Mouse (Mus musculus) limb, embryonic 12.5 days (tissue): ENCODE data around the gene Icos. TPM values are rescaled to one million over a fixed set of nuclear protein-coding genes. Genes with fewer than 3 reads are reported as not detected.

ENCODE experiments used
- ATAC-seq: fragments of 200-750 bp; cut with Nextera tagmentation; 2 replicates; pipeline ENCODE4 v1.8.0; 2017; ENCODE audit warnings: low read depth, moderate TSS enrichment; ENCODE audit not compliant: insufficient number of reproducible peaks, insufficient read depth, low FRiP score, low TSS enrichment
- H3K27ac ChIP-seq: fragments of 300-500 bp; sonication (generic); 2 replicates; pipeline ENCODE4 v1.5.1; 2016; ENCODE audit warnings: mild to moderate bottlenecking, moderate library complexity
- H3K27me3 ChIP-seq: fragments of 300-500 bp; sonication (generic); 2 replicates; pipeline ENCODE4 v1.6.1; 2016; ENCODE audit warnings: mild to moderate bottlenecking, moderate library complexity
- H3K36me3 ChIP-seq: fragments of 300-500 bp; sonication (generic); 2 replicates; pipeline ENCODE4 v1.6.1; 2016; ENCODE audit warnings: mild to moderate bottlenecking, moderate library complexity
- H3K4me1 ChIP-seq: fragments of 300-500 bp; sonication (generic); replicated peaks from 2 replicates; pipeline ENCODE4 v1.6.1; 2016
- H3K4me2 ChIP-seq: fragments of 300-500 bp; sonication (generic); 2 replicates; pipeline ENCODE4 v1.6.1; 2016; ENCODE audit warnings: mild to moderate bottlenecking, moderate library complexity
- H3K4me3 ChIP-seq: fragments of 300-500 bp; sonication (generic); replicated peaks from 2 replicates; pipeline ENCODE4 v1.5.1; 2016; ENCODE audit warnings: mild to moderate bottlenecking
- H3K9ac ChIP-seq: fragments of 300-500 bp; sonication (generic); replicated peaks from 2 replicates; pipeline ENCODE4 v1.6.1; 2016; ENCODE audit warnings: mild to moderate bottlenecking, moderate library complexity
- H3K9me3 ChIP-seq: fragments of 300-500 bp; sonication (generic); 2 replicates; pipeline ENCODE4 v1.6.1; 2016; ENCODE audit warnings: mild to moderate bottlenecking, moderate library complexity
- WGBS: fragments of 180-500 bp; shearing (Covaris S2); methylation state at CpG from one replicate; pipeline ENCODE4 v1.1.7; 2016; 5-methylcytosine and 5-hydroxymethylcytosine counted together
- polyA plus RNA-seq: library from polyadenylated mRNA; unstranded; fragments of >200 nt; fragmentation: Nextera tagmentation; extraction: Ambion mirVana; gene quantifications from 2 replicates; pipeline ENCODE4 v1.2.1, GENCODE M21; 2016

Gene Icos
- polyA plus RNA-seq, 1 experiment from 2014 or later = 0.23 TPM

GRCm38 (mm10) chr1:60967521-60967920 is 10.2 kb upstream of the Icos start:
- no peak overlapping the region for H3K4me3 ChIP-seq

GRCm38 (mm10) chr1:60970846-60971245 is 6.9 kb upstream of the Icos start:
- Histone ChIP-seq H3K9me3 (no peaks in the 10 kb centered on the region), H3K4me3 (no peak overlapping the region), H3K4me1 (peaks cover 2% of the 10 kb centered on the region), H3K4me2 (no peak overlapping the region), H3K27me3 (no peaks in the 10 kb centered on the region), H3K9ac (no peak overlapping the region), H3K36me3 (no peaks in the 10 kb centered on the region), H3K27ac (no peak overlapping the region)
- ATAC-seq = no peak
- WGBS = 87% methylated on average over 1 of the region's 1 CpGs

More at GRCm38 (mm10) chr1:60967521-60967920, 10.2 kb upstream of the Icos start:
- Histone ChIP-seq H3K9me3 (no peaks in the 10 kb centered on the region), H3K9ac (no peak overlapping the region), H3K4me1 (peaks cover 2% of the 10 kb centered on the region; the same call in 1 of the 2 replicates), H3K27ac (no peak overlapping the region), H3K36me3 (no peaks in the 10 kb centered on the region), H3K27me3 (no peaks in the 10 kb centered on the region), H3K4me2 (no peak overlapping the region)
- ATAC-seq = no peak
- WGBS = 41% methylated on average over 2 of the region's 2 CpGs

GRCm38 (mm10) chr1:60974221-60974620 is 3.5 kb upstream of the Icos start:
- H3K4me1 ChIP-seq = no peaks in the 10 kb centered on the region; the same call in 1 of the 2 replicates

GRCm38 (mm10) chr1:60975646-60976294 is 2.0 kb upstream of the Icos start:
- 87% methylated on average over 5 of the region's 5 CpGs for WGBS
- Histone ChIP-seq H3K9me3 (no peaks in the 10 kb centered on the region), H3K9ac (no peak overlapping the region), H3K27ac (no peak overlapping the region), H3K4me2 (no peak overlapping the region), H3K4me3 (no peak overlapping the region), H3K4me1 (no peaks in the 10 kb centered on the region; the same call in 1 of the 2 replicates), H3K27me3 (no peaks in the 10 kb centered on the region), H3K36me3 (no peaks in the 10 kb centered on the region)
- no peak for ATAC-seq

More at GRCm38 (mm10) chr1:60974221-60974620, 3.5 kb upstream of the Icos start:
- no peak overlapping the region for H3K9ac ChIP-seq
- no peak for ATAC-seq
- WGBS = 76% methylated on average over 3 of the region's 3 CpGs
- H3K4me2 ChIP-seq = no peak overlapping the region
- H3K4me3 ChIP-seq = no peak overlapping the region
- no peaks in the 10 kb centered on the region for H3K27me3 ChIP-seq
- no peaks in the 10 kb centered on the region for H3K36me3 ChIP-seq
- no peaks in the 10 kb centered on the region for H3K9me3 ChIP-seq
- H3K27ac ChIP-seq = no peak overlapping the region

- Histone ChIP-seq H3K27me3 (no peaks in the 10 kb centered on the region), H3K27ac (no peak overlapping the region), H3K9ac (no peak overlapping the region), H3K4me3 (no peak overlapping the region), H3K9me3 (no peaks in the 10 kb centered on the region), H3K4me1 (no peaks in the 10 kb centered on the region), H3K4me2 (no peak overlapping the region), H3K36me3 (no peaks in the 10 kb centered on the region)
- ATAC-seq = no peak
- WGBS = 81% methylated on average over 7 of the region's 7 CpGs
These were observed 1.6 kb downstream of the Icos start for GRCm38 (mm10) chr1:60979126-60979842.

- 73% methylated on average over 2 of the region's 2 CpGs for WGBS
- Histone ChIP-seq H3K4me2 (no peak overlapping the region), H3K9ac (no peak overlapping the region), H3K9me3 (no peaks in the 10 kb centered on the region), H3K4me3 (no peak overlapping the region), H3K4me1 (no peaks in the 10 kb centered on the region), H3K36me3 (no peaks in the 10 kb centered on the region), H3K27ac (no peak overlapping the region), H3K27me3 (no peaks in the 10 kb centered on the region)
- ATAC-seq = no peak
These were observed 2.1 kb downstream of the Icos start for GRCm38 (mm10) chr1:60979843-60980235.

- Histone ChIP-seq H3K4me2 (no peak overlapping the region), H3K36me3 (no peaks in the 10 kb centered on the region), H3K4me3 (no peak overlapping the region), H3K4me1 (no peaks in the 10 kb centered on the region), H3K9me3 (no peaks in the 10 kb centered on the region), H3K27me3 (peaks cover 2% of the 10 kb centered on the region; the same call in 1 of the 2 replicates), H3K27ac (no peak overlapping the region), H3K9ac (no peak overlapping the region)
- ATAC-seq = no peak
- WGBS = 57% methylated on average over 2 of the region's 2 CpGs
These were observed 7.3 kb downstream of the Icos start for GRCm38 (mm10) chr1:60985075-60985474.

GRCm38 (mm10) chr1:60986141-60986540 is 8.4 kb downstream of the Icos start:
- H3K4me3 ChIP-seq = no peak overlapping the region
- H3K27ac ChIP-seq = no peak overlapping the region
- no peak for ATAC-seq
- 80% methylated on average over 5 of the region's 5 CpGs for WGBS
- no peaks in the 10 kb centered on the region for H3K36me3 ChIP-seq
- H3K9ac ChIP-seq = no peak overlapping the region
- peaks cover 5% of the 10 kb centered on the region; the same call in 1 of the 2 replicates for H3K27me3 ChIP-seq
- H3K9me3 ChIP-seq = no peaks in the 10 kb centered on the region
- H3K4me1 ChIP-seq = no peaks in the 10 kb centered on the region
- no peak overlapping the region for H3K4me2 ChIP-seq

- H3K9ac ChIP-seq = no peak overlapping the region
- no peak for ATAC-seq
- peaks cover 5% of the 10 kb centered on the region; the same call in 1 of the 2 replicates for H3K27me3 ChIP-seq
- no peak overlapping the region for H3K4me3 ChIP-seq
- peaks cover 5% of the 10 kb centered on the region; the same call in 1 of the 2 replicates for H3K4me1 ChIP-seq
- H3K4me2 ChIP-seq = no peak overlapping the region
- H3K27ac ChIP-seq = no peak overlapping the region
- WGBS = 82% methylated on average over 5 of the region's 5 CpGs
- H3K36me3 ChIP-seq = no peaks in the 10 kb centered on the region
- no peaks in the 10 kb centered on the region for H3K9me3 ChIP-seq
These were observed 11.4 kb downstream of the Icos start for GRCm38 (mm10) chr1:60989086-60989485.

- Histone ChIP-seq H3K36me3 (no peaks in the 10 kb centered on the region), H3K4me3 (no peak overlapping the region), H3K9me3 (no peaks in the 10 kb centered on the region), H3K4me2 (no peak overlapping the region), H3K9ac (no peak overlapping the region), H3K27ac (no peak overlapping the region), H3K27me3 (peaks cover 5% of the 10 kb centered on the region; the same call in 1 of the 2 replicates), H3K4me1 (peaks cover 5% of the 10 kb centered on the region; the same call in 1 of the 2 replicates)
- no peak for ATAC-seq
- WGBS = 61% methylated on average over 8 of the region's 8 CpGs
These were observed 12.6 kb downstream of the Icos start for GRCm38 (mm10) chr1:60990305-60990704.

GRCm38 (mm10) chr1:60998008-60998557 is 20.4 kb downstream of the Icos start:
- Histone ChIP-seq H3K27me3 (no peaks in the 10 kb centered on the region), H3K4me1 (no peaks in the 10 kb centered on the region), H3K27ac (no peak overlapping the region), H3K36me3 (no peaks in the 10 kb centered on the region), H3K4me3 (no peak overlapping the region), H3K9me3 (no peaks in the 10 kb centered on the region), H3K9ac (no peak overlapping the region), H3K4me2 (no peak overlapping the region)
- 89% methylated on average over 3 of the region's 3 CpGs for WGBS
- no peak for ATAC-seq
